Mouse (Mus musculus): Measurements from ENCODE around the gene Psmc3. TPM values are rescaled to one million over a fixed set of nuclear protein-coding genes. Genes with fewer than 3 reads are reported as not detected.
"Not testable (repeated sequence)": the region's sequence is repeated elsewhere in the genome, so short reads cannot be mapped to it uniquely, and the experiment has no call there.

Psmc3 gene
- total and polyA plus RNA-seq, 2 experiments, result 69.4 to 190 TPM

DNA sequence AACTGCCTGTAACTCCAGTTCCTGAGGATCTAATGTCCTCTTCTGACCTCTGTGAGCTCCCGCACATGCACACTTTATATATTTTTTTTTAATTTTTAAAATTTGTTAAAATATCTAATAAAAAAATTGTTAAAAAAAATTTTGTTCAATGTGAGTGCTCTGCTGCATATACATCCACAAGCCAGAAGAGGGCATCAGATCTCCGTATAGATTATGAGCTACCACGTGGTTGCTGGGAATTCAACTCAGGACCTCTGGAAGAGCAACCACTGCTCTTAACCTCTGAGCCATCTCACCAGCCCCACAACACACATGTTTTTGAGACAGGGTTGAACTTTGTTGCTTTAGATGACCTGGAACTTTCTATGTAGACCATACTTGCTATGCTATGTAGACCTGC is 20.8 kb upstream of the Psmc3 start:
- Histone ChIP-seq H3K27ac (replicated peaks; ENCODE audit: insufficient read depth, low read depth, low read length) (no peak overlapping the region), H3K4me3 (ENCODE audit: insufficient read depth, low read depth, low read length) (no peak overlapping the region), H3K79me2 (ENCODE audit: control insufficient read depth, insufficient read depth, low read length) (no peaks in the 10 kb centered on the region), H3K27me3 (ENCODE audit: control insufficient read depth, insufficient read depth, low read length) (no peaks in the 10 kb centered on the region), H3K4me1 (ENCODE audit: control insufficient read depth, insufficient read depth, low read length) (no peaks in the 10 kb centered on the region; the same call in none of the 2 replicates), H3K36me3 (ENCODE audit: control insufficient read depth, insufficient read depth, low read length) (no peaks in the 10 kb centered on the region), H3K9ac (ENCODE audit: low read depth, low read length) (no peak overlapping the region)
- TF ChIP-seq POLR2A (IDR thresholded peaks at IDR 0.05; ENCODE audit: extremely low read depth, insufficient read depth, low read length), result no peak
- 0 out of 2 replicates have a peak, but pooled peaks have one; percentile 1 for TF ChIP-seq CTCF (IDR thresholded peaks at IDR 0.05; ENCODE audit: low read depth, low read length)
- WGBS, result 32% methylated on average over 3 of the region's 3 CpGs
- DNase-seq (ENCODE audit: extremely low read depth, low read depth, low spot score), result no peak

DNA sequence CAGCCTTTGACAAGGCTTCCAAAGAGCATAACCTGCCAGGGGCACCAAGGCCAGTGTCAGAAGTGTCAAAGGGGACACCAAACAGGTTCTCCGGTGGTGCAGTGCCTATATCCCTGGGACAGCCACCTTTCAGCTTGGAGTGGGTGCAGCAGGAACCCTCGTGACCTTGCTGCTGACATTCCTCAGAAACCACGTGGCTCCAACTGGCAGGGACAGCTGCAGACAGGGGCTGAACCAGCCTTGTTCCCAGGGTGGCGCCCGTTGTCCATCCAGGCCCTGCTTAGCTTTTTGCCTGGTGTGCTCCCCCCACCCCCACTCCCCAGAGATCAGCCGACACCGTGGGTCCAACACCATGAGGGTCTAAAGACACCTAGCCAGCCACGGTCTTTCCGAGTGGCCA is 18.4 kb upstream of the Psmc3 start, which contains the start of gene Rapsn:
Rapsn (plus strand) TSS at position 236 of the 400 bp plus-strand sequence.
- DNase-seq (ENCODE audit: extremely low read depth, low read depth, low spot score), result no peak
- Histone ChIP-seq H3K79me2 (ENCODE audit: control insufficient read depth, insufficient read depth, low read length) (no peaks in the 10 kb centered on the region), H3K9ac (ENCODE audit: low read depth, low read length) (no peak within 1 kb of the TSS), H3K4me1 (ENCODE audit: control insufficient read depth, insufficient read depth, low read length) (no peaks in the 10 kb centered on the region; the same call in none of the 2 replicates), H3K27me3 (ENCODE audit: control insufficient read depth, insufficient read depth, low read length) (no peaks in the 10 kb centered on the region), H3K36me3 (ENCODE audit: control insufficient read depth, insufficient read depth, low read length) (no peaks in the 10 kb centered on the region), H3K27ac (replicated peaks; ENCODE audit: insufficient read depth, low read depth, low read length) (no peak within 1 kb of the TSS), H3K4me3 (ENCODE audit: insufficient read depth, low read depth, low read length) (no peak within 1 kb of the TSS)
- TF ChIP-seq POLR2A (IDR thresholded peaks at IDR 0.05; ENCODE audit: extremely low read depth, insufficient read depth, low read length), result no peak
- no peak for TF ChIP-seq CTCF (IDR thresholded peaks at IDR 0.05; ENCODE audit: low read depth, low read length)
- WGBS, result 65% methylated on average over 9 of the region's 9 CpGs

DNA sequence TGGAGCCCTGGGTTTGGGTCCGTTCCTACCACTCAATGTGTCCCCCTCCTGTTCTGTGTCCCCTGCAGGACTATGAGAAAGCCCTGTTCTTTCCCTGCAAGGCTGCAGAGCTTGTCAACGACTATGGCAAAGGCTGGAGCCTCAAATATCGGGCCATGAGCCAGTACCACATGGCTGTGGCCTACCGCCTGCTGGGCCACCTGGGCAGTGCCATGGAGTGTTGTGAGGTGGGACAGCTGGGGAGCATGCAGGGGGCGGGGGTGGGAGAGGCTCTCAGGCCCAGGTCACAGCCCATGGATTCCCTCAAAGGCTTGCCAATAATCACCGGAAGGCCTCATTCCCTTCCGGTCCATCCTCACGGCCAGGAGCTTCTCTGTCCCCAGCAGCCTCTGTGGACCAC is 12.0 kb upstream of the Psmc3 start:
- H3K4me3 ChIP-seq (ENCODE audit: insufficient read depth, low read depth, low read length), result no peak overlapping the region

DNA sequence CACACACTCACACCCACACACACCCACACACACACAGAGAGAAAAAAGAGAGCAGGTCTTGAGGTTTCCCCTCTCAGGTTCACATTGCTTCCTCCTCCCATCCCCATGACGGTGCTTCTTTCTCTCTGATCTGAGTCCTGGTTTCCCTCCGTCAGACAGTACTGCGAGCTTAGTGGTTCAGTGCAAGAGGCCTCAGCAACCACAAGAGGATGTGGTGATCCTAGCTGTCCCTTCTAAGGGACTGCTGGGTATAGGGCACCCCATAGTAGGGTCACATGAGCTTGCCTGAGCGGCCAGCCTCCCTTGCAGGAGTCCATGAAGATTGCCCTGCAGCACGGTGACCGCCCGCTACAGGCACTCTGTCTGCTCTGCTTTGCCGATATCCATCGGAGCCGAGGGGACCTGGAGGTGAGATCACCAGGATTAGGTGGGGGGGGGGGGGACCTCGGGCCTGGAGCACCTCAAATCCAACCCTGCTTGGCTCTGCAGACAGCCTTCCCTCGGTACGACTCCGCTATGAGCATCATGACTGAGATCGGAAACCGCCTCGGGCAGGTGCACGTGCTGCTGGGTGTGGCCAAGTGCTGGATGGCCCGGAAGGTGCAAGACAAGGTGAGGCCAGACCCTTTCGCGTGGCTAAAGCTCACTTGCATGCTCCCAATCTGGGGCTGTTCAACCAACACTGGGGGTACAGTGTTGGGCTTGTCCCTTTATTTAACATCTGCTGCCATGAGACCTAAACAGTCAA is 11.0 kb upstream of the Psmc3 start:
- DNase-seq (ENCODE audit: extremely low read depth, low read depth, low spot score), result no peak
- H3K4me1 ChIP-seq (ENCODE audit: control insufficient read depth, insufficient read depth, low read length), result no peaks in the 10 kb centered on the region
- no peaks in the 10 kb centered on the region for H3K27me3 ChIP-seq (ENCODE audit: control insufficient read depth, insufficient read depth, low read length)
- H3K9ac ChIP-seq (ENCODE audit: low read depth, low read length), result no peak overlapping the region
- H3K4me3 ChIP-seq (ENCODE audit: insufficient read depth, low read depth, low read length), result no peak overlapping the region
- H3K27ac ChIP-seq (replicated peaks; ENCODE audit: insufficient read depth, low read depth, low read length), result no peak overlapping the region
- TF ChIP-seq POLR2A (IDR thresholded peaks at IDR 0.05; ENCODE audit: extremely low read depth, insufficient read depth, low read length) (no peak), CTCF (IDR thresholded peaks at IDR 0.05; ENCODE audit: low read depth, low read length) (no peak)
- H3K79me2 ChIP-seq (ENCODE audit: control insufficient read depth, insufficient read depth, low read length), result no peaks in the 10 kb centered on the region
- 69% methylated on average over 21 of the region's 21 CpGs for WGBS
- no peaks in the 10 kb centered on the region for H3K36me3 ChIP-seq (ENCODE audit: control insufficient read depth, insufficient read depth, low read length)

More for the DNA sequence above, 12.0 kb upstream of the Psmc3 start:
- no peak for TF ChIP-seq POLR2A (IDR thresholded peaks at IDR 0.05; ENCODE audit: extremely low read depth, insufficient read depth, low read length)
- no peak for TF ChIP-seq CTCF (IDR thresholded peaks at IDR 0.05; ENCODE audit: low read depth, low read length)
- H3K27ac ChIP-seq (replicated peaks; ENCODE audit: insufficient read depth, low read depth, low read length), result no peak overlapping the region
- no peaks in the 10 kb centered on the region for H3K4me1 ChIP-seq (ENCODE audit: control insufficient read depth, insufficient read depth, low read length)
- H3K36me3 ChIP-seq (ENCODE audit: control insufficient read depth, insufficient read depth, low read length), result no peaks in the 10 kb centered on the region
- WGBS, result 83% methylated on average over 8 of the region's 8 CpGs
- no peak for DNase-seq (ENCODE audit: extremely low read depth, low read depth, low spot score)
- H3K27me3 ChIP-seq (ENCODE audit: control insufficient read depth, insufficient read depth, low read length), result no peaks in the 10 kb centered on the region
- H3K9ac ChIP-seq (ENCODE audit: low read depth, low read length), result no peak overlapping the region
- H3K79me2 ChIP-seq (ENCODE audit: control insufficient read depth, insufficient read depth, low read length), result no peaks in the 10 kb centered on the region

DNA sequence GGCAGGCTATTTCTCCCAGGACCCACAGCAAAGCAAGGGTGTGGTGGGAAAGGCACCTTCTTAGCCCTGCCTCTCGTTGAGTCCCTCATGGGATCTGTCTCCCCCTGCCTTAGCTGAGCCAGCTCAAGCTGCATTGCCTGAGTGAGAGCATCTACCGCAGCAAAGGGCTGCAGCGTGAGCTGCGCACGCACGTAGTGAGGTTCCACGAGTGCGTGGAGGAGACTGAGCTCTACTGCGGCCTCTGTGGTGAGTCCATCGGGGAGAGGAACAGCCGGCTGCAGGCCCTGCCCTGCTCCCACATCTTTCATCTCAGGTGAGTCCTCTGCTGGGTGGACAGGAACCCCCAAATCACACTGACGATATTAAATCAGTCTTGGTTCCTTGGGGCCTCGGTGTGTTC is 9.1 kb upstream of the Psmc3 start:
- Histone ChIP-seq H3K27me3 (ENCODE audit: control insufficient read depth, insufficient read depth, low read length) (no peaks in the 10 kb centered on the region), H3K36me3 (ENCODE audit: control insufficient read depth, insufficient read depth, low read length) (no peaks in the 10 kb centered on the region), H3K9ac (ENCODE audit: low read depth, low read length) (no peak overlapping the region), H3K4me3 (ENCODE audit: insufficient read depth, low read depth, low read length) (no peak overlapping the region), H3K27ac (replicated peaks; ENCODE audit: insufficient read depth, low read depth, low read length) (no peak overlapping the region), H3K79me2 (ENCODE audit: control insufficient read depth, insufficient read depth, low read length) (no peaks in the 10 kb centered on the region), H3K4me1 (ENCODE audit: control insufficient read depth, insufficient read depth, low read length) (no peaks in the 10 kb centered on the region)
- TF ChIP-seq POLR2A (IDR thresholded peaks at IDR 0.05; ENCODE audit: extremely low read depth, insufficient read depth, low read length), result no peak
- TF ChIP-seq CTCF (IDR thresholded peaks at IDR 0.05; ENCODE audit: low read depth, low read length), result no peak
- WGBS, result 86% methylated on average over 13 of the region's 13 CpGs
- DNase-seq (ENCODE audit: extremely low read depth, low read depth, low spot score), result no peak

DNA sequence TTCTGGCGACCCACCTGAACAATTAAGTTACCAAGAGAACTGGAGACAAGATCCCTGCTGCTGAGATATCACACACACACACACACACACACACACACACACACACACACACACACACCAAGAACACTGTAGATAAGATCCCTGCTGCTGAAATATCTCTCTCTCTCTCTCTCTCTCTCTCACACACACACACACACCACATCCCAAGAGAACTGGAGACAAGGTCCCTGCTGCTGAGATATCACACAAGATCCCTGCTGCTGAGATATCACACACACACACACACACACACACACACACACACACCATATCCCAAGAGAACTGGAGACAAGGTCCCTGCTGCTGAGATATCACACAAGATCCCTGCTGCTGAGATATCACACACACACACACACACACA is 8.0 kb upstream of the Psmc3 start:
- H3K36me3 ChIP-seq (ENCODE audit: control insufficient read depth, insufficient read depth, low read length); H3K79me2 ChIP-seq (ENCODE audit: control insufficient read depth, insufficient read depth, low read length); DNase-seq (ENCODE audit: extremely low read depth, low read depth, low spot score); H3K27me3 ChIP-seq (ENCODE audit: control insufficient read depth, insufficient read depth, low read length); H3K9ac ChIP-seq (ENCODE audit: low read depth, low read length); H3K27ac ChIP-seq (replicated peaks; ENCODE audit: insufficient read depth, low read depth, low read length); H3K4me1 ChIP-seq (ENCODE audit: control insufficient read depth, insufficient read depth, low read length); H3K4me3 ChIP-seq (ENCODE audit: insufficient read depth, low read depth, low read length): not testable (repeated sequence)
- WGBS, result 81% methylated on average over 1 of the region's 1 CpGs

All from liver, adult 2 months (tissue).